Mouse (Mus musculus) CH12.LX (cell line): ENCODE measurements around the gene Crocc.

Source experiments
- CHD2 ChIP-seq: IDR thresholded peaks from 2 replicates; pipeline ENCODE4 v1.6.1; 2011; ENCODE audit warnings: low read length, improper control_type of control experiment
- CTCF ChIP-seq, 2 experiments: IDR thresholded peaks in 1 of 2; conservative IDR thresholded peaks in 1 of 2; 2 replicates each; pipeline ENCODE4 v1.5.1; 2011 to 2012; ENCODE audit warnings: low read depth in 2 of 2, low read length in 2 of 2, improper control_type of control experiment in 1 of 2, inconsistent platforms in 1 of 2, mild to moderate bottlenecking in 1 of 2, moderate library complexity in 1 of 2
- EP300 ChIP-seq: IDR thresholded peaks from 2 replicates; pipeline ENCODE4 v1.6.1; 2011; ENCODE audit warnings: low read length, improper control_type of control experiment
- ETS1 ChIP-seq: conservative IDR thresholded peaks from 2 replicates; pipeline ENCODE4 v1.6.1; 2012; ENCODE audit warnings: low read depth, mild to moderate bottlenecking, inconsistent platforms, low read length, improper control_type of control experiment, moderate library complexity
- JUN ChIP-seq: IDR thresholded peaks from 2 replicates; pipeline ENCODE4 v1.6.1; 2011; ENCODE audit warnings: low read depth, mild to moderate bottlenecking, low read length, improper control_type of control experiment, moderate library complexity; ENCODE audit not compliant: insufficient read depth
- KAT2A ChIP-seq: IDR thresholded peaks from 2 replicates; pipeline ENCODE4 v1.6.1; 2012; ENCODE audit warnings: low read length, improper control_type of control experiment, inconsistent platforms; ENCODE audit not compliant: insufficient replicate concordance
- MAX ChIP-seq: IDR thresholded peaks from 2 replicates; pipeline ENCODE4 v1.6.1; 2011; ENCODE audit warnings: low read length, improper control_type of control experiment
- MAZ ChIP-seq: IDR thresholded peaks from 2 replicates; pipeline ENCODE4 v1.6.1; 2012; ENCODE audit warnings: low read depth, mild to moderate bottlenecking, inconsistent platforms, low read length, improper control_type of control experiment, moderate library complexity
- NRF1 ChIP-seq: IDR thresholded peaks from 2 replicates; pipeline ENCODE4 v1.6.1; 2014; ENCODE audit warnings: low read depth, mild to moderate bottlenecking, inconsistent platforms, low read length, improper control_type of control experiment, moderate library complexity
- POLR2A ChIP-seq: IDR thresholded peaks from 2 replicates; pipeline ENCODE4 v1.6.1; 2011; ENCODE audit warnings: low read depth, mild to moderate bottlenecking, improper control_type of control experiment, low read length
- TCF12 ChIP-seq: IDR thresholded peaks from 2 replicates; pipeline ENCODE4 v1.6.1; 2014; ENCODE audit warnings: low read depth, mild to moderate bottlenecking, inconsistent platforms, low read length, improper control_type of control experiment
- USF1 ChIP-seq: IDR thresholded peaks from 2 replicates; pipeline ENCODE4 v1.6.1; 2014; ENCODE audit warnings: low read depth, mild to moderate bottlenecking, inconsistent platforms, low read length, improper control_type of control experiment
- ZC3H11A ChIP-seq: IDR thresholded peaks from 2 replicates; pipeline ENCODE4 v1.6.1; 2012; ENCODE audit warnings: low read depth, mild to moderate bottlenecking, inconsistent platforms, low read length, improper control_type of control experiment
- ZNF384 ChIP-seq: IDR thresholded peaks from 2 replicates; pipeline ENCODE4 v1.6.1; 2012; ENCODE audit warnings: low read depth, low read length, improper control_type of control experiment, inconsistent platforms

DNA sequence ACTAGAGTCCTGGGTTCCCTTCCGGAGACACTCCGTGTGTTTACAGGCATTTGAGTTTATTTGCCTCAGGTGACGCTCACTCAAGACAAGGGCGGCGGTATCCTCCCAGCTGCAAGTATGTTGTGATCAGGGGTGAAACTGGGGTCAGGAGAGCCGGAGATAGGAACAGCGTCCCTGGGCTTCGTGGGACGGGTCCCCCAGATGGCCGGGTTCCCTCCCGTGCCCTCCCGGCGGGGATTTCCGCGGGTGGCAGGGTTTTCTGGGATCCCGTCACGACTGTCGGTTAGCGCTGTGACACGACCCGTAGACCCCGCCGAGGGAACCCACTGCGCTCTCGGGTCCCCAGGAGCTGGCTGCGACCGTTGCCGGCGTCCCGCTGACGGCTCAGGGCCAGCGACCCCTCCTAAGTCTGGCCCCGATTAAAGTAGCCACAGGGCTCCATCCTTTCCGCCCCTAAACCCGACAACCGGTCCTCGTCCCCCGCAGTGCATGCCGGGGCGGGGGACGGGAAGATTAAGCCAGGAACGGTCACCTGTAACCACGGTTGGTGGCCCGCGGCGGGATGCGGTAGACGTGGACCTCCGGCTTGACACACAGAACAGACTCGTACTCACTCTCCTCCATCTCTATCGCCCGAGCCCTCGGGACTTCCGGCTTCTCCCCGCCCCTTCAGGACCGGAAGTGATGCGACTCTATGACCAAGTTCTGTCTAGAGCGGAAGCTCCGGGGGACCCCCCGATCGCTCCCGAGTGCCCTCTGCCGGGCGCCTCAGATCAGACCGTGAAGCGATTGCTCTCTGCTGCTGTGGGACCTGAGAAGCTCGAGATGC, 17.5 kb upstream of the Crocc start, which contains the start of gene Necap2:
- peak; percentile 87; the same call in 1 of the 2 replicates for TF ChIP-seq MAZ
- no peak for TF ChIP-seq ZC3H11A
- TF ChIP-seq ZNF384, result no peak
- peak in 1 of 2 experiments; percentile 89; a peak in 2 of 4 replicates for TF ChIP-seq CTCF (conservative IDR thresholded peaks at IDR 0.05 in 1 of 2, IDR thresholded peaks at IDR 0.05 in 1 of 2; ENCODE audit: low read depth in 2 of 2, low read length in 2 of 2)
- TF ChIP-seq CHD2, result no peak
- TF ChIP-seq POLR2A, result peak; percentile 95
- TF ChIP-seq NRF1, result no peak
- TF ChIP-seq EP300, result no peak
- TF ChIP-seq JUN, result no peak
- no peak for TF ChIP-seq ETS1
- TF ChIP-seq MAX, result no peak
- TF ChIP-seq USF1, result no peak
- TF ChIP-seq KAT2A, result peak; percentile 74; the same call in 1 of the 2 replicates
- TF ChIP-seq TCF12, result peak; percentile 84
